Mouse (Mus musculus) layer of hippocampus, postnatal 36 days (tissue): ENCODE measurements around the gene Senp5. TPM values are rescaled to one million over a fixed set of nuclear protein-coding genes. Genes with fewer than 3 reads are reported as not detected.

Source experiments
- DNase-seq, 2 experiments: peaks; one replicate each; pipeline ENCODE4 v3.0.0; 2022
- microRNA-seq, 2 experiments: library from miRNA; unstranded; fragments of <30 nt; microRNA quantifications; one replicate each; pipeline ENCODE4 v1.2.0; 2021
- total RNA-seq, 2 experiments: library from RNA; stranded (reverse); gene quantifications; 2 replicates each; pipeline ENCODE4 v1.2.3; 2021

The Senp5 gene
- total RNA-seq, 2 experiments from 2014 or later, result 37.2 to 38.6 TPM

DNA sequence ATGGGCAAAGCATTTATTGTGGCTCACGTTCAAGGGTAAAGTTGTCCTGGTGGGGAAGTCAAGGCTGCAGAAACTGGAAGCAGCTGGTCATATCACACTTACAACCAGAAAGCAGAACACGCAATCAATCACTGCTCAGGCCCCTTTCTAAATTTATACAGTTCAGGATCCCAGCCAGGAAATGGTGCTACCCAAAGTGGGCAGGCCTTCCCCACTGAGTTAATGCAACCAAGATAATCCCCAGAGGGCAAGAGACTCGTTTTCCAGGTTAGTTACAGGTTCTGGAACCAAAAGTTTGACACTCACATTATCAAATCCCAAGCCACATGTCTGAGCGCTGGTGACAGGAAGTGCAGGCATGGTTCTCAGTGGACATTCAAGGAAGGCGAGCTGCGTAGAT lies 64.2 kb downstream of the Senp5 start:
- DNase-seq, result no peak

DNA sequence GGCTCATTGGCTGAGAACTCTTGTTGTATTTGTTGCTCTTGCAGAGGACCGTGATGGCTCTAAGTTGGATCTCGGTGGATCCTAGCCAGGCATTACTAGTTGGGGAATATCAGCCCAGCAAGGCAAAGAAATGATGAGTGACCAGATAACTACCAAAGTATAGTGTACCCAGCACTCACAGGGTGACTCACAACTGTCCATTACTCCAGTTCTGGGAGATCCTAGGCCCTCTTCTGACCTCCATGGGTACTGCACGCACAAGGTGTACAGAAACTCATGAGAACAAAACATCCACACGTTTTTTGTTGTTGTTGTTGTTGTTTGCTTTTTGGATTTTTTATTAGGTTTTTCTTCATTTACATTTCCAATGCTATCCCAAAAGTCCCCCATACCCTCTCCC lies 66.5 kb downstream of the Senp5 start:
- no peak for DNase-seq

DNA sequence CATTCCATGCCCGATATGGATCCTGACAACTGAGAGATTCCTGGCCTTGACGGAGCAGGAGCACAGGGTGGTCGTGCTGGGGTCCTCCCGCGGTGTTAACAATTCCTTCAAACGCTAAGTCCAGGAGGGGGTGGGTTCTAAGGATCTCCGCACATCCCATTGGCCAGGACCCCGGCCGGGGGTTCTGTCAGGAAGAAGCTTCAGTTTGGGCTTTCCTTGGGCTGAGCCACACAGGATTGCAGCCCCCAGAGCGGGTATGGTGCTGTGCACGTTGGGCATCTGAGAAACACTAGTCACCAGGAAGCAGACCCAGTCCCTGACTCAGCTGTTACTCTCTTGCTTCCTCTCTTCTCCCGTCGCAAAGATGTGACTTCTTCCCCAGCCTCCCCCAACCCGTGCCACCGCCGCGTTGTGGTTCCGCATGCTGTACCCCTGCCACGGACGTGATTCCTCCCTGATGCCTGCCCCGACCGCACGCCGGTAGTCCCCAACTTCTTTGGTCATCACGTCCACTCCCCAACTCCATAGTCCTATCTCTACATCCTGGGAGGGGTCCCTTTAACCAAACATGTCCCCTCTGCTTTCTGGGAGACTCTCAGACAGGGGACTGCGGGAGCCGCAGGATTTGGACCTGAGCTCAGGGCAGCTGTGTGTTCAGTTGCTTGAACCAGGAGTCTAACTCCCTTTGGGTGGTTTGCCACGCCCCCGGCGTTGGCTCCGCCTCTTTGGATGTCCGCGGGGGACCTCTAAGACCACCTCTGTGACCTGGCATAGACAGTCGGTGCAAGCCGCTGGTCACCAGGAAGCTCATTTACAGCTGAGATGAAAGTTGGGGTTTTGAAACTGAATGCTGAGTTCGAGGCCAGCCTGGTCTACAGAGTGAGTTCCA lies 67.8 kb downstream of the Senp5 start:
- DNase-seq, result peak in 1 of 2 experiments; percentile 40

DNA sequence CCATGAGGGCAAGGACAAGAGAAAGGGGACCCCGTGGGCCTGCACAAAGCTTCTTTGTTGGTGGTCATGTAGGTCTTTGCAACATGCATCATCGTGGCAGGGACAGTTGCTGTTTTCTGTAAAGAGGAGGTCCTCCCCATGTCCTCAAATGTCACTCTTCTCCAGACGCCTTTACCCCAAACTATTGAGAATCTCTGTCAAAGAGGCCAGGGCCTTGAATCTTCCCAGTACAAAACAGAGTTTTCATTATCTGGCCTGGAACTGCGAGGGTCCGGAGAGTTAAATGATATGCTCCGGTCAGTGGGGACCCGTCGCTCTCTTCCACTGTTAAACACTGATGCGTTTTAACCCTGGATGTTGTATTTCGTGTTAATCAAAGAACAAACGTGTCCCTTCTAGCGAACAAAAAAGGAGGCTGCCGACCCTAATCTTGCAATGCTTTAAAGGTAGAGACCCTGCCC lies 68.5 kb downstream of the Senp5 start:
- DNase-seq, result no peak

DNA sequence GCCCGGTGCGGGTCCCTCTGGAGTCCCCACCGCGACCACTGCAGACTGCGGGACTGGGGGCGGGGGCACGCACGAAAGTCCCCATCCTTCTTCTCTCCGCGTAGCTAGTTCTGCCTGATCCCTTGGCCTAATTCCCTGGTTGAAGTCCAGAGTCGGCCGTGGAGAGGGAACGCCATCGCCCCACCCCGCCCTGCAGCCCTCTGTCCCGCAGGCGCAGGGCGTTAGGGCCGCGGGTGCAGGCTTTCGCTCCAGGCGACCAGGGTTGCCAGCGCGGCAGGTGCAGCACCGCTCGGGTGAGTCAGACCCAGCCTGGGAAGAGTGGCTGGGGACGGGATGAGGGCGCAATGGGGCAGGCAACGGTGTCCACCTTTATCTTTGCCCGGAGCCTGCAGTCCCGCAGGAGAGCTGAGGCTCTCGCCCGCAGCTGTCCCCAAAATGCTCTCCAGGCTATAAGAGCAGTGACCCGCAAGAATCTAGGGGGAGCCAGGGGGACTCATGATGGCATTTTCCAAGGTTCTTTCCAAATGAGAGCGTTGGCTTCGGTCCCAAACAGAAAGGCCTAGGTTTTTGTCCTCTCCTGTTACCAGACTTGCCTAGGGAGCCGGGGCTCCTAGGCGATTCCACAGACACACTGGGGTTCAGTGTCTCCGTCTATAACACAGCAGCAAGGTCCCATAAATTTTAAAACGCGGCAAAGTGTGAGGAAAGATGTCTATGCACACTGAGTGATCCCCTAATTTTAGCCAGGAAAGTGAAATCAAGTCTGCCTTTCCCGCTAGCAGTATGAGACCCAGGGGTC lies 69.1 kb downstream of the Senp5 start, which contains the start of gene Pigz:
Gene Pigz, plus strand, starts transcription at position 101 of the 799 bp plus-strand sequence.
- DNase-seq, result peak in 1 of 2 experiments; percentile 52

DNA sequence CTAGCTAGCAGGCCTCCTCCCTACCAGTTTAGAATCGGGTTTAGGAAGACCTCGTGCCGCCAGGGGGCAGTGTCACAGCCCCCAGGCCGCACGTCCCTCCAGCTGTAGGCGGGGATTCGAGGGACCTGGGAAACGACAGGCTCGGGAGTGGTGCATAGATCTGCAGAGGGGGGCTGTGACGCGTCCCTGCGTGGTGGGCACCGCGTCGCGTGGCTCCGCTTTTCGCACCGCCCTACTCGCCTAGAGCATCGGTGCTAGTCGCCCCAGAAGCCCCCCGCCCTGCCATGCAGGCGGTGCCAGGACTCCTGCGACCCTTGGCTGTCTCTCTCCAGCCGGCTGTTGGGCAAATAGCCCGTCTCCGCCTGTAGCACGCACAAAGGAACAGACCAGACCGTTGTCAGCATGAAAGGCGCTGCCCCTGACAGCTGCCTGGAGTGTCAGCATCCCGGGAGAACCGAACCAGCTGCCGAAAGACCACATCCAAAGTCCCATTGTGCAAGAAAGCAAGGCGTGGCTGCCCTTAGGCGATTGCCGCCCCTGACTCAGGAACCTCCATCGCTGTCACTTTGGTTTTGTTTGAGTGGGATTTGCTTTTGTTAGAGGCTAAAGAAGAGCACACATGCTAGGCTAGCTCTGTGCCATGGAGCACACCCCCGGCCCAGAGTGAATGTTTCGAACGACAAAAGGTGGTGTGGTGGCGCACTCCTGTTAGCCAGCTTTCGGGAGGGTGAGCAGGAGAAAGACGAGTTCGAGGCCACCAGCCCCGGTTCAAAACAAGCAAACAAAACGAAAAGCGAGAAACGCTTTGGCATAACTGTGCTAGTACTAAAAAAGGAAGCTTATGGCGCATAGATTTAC lies 70.0 kb downstream of the Senp5 start:
- DNase-seq, result peak; percentile 88 to 92

DNA sequence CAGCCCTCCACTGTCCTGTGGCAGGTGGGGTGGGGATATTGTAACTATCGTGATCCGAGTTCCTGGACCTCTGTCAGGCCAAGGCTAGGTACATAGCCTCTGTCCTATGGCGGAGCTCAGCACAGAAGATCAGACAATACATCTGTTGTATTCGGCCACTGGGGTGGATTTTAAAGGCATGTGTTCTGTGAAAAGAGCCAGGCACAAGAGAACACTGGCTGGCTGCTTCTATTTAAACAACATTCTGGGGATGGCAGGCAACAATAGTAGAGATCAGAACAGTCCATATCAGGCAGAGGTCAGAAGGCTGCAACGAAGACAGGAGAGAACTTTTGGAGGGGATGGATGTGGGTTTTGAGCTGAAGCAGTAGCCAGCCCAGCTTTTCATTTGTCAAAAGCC lies 70.8 kb downstream of the Senp5 start:
- DNase-seq, result no peak

DNA sequence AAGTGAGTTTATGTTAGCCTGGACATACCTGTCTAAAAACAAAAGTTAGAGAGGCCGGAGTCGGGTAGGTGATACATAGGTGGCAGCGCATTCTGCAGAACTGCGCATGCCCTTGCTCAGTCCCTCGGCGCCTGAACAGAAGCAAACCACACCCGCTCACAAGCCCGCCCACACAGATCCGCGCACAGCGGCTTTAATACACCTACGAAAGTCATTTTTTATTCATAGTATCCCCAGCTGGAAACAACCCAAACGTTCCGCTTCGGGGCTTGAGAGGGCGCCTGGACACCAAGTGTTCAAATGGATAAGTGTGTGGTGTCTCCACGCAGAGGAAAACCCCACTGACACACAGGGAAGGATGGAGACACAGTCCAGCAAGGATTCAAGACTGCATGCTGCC lies 71.8 kb downstream of the Senp5 start:
- DNase-seq, result no peak

DNA sequence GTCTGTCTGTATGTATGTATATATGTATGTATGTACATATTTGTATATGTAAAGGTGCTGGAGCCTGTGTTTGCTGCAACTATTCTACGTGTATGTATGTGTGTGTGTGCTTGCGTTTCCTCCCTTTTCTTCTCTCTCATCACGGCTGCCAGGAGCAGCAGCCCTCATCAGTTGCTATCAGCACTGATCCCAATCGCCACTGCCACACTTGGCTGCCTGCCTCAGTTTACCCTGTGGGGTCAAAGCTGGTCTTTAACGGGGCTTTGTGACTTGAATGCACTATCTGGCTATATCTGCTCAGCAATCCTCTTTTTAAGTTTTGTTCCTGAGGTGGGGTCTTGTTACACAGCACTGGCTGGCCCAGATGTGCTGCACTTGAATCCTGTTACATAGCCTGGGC lies 75.7 kb downstream of the Senp5 start:
- no peak for DNase-seq

DNA sequence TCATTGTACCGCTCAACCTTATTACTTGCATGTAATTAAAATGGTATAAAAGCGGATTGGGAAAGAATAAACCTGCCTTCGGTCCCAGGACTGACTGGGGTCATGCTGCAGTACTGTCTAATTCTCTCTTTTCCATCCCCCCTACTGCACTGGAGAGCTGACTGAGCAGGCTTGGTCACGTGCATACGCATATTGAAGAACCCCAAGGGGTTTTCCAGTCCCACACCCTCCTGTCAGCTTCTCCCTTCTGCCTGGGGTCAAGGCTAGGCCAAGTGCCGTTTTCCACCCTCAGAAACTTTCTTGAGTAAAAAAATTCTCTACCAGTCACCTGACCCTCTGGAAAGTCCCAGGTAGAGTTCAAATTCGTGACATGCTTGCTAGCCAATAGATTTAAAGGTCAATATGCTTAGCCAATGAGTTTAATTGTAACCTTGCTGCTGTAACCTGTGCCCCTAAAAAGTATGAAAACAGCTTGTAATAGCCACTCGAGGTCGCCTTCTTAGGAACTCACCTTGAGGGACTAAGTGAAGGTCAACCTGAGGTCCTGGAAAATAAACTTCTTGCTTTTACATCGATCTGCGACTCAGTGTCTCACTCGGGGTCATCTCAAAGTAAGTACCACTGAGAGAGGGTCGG lies 76.4 kb downstream of the Senp5 start:
- DNase-seq, result no peak

DNA sequence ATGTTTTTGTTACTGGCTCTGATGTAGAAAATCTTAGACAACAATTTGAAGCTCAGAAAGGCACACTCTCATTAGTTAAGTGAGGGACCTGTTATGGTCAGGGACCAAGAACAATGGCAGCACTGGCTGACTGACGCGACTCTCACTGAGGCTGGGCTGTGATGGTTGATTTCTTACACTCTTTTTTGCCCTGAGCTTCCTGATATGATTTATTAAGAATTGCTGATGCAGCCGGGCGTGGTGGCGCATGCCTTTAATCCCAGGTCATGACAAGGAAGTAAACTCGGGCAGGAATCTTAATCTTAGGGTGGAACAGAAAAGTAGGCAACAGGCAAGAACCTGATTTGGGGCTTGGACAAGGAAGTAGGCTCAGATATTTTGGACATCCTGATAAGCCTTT lies 77.0 kb downstream of the Senp5 start:
- DNase-seq, result no peak

DNA sequence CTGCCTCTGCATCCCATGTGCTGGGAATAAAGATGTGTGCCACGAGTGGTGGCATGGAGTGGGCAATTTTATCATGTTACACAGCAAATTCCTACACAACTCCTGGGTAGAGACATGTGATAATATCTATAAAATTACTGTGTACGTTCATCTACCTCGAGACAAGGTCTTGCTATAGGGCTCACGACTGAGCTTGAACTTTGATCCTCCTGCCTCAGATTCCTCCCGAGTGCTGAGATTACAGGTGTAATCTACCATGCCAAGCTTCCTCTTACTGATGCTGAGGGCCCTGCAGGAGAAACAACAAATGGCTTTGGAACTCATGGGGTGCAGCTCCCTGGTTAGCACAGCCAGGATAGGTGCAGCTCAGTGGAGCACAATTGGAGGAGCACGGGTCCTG lies 78.7 kb downstream of the Senp5 start:
- no peak for DNase-seq

DNA sequence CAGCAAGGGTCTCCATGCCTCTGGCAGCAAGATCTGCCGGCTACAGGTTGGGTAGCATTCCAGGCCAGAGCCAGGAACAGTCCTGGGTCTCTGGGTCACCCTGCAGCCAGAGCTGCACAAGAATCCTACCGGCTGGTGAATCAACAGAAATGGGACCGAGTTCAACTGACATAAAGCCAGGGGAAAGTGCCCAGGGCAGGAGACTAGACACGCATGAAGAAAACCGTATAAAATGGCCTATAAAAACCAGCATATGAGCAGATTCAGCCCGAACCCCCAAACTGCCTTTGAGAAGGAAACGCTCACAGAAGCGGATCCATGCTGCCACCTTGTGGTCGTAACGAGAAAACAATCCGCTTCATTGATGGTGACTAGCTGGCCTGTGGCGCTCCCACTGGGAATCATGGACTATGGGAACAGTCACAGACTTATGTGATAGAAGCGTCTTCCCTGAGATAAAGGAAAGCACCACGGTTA lies 84.8 kb downstream of the Senp5 start:
- DNase-seq, result peak; percentile 81 to 82

DNA sequence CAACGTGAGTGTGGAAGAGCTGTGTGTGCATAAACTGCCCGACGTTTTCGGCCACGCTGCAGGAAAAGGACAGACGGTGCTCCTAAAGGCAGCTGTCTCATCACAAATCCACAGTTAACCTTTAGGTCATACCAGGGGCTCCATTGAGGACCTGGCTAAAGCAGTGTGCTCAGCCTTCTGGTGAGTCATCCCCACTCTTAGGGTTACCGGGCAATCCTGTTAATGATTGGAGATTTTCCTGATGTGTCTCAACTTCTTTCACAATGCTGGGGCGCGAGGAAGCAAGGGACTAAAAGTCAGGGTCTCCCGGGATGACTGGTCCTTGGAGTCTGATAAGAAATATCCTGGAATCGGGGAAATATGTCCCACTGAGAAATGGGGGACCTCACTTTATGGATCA lies 85.3 kb downstream of the Senp5 start:
- no peak for DNase-seq

DNA sequence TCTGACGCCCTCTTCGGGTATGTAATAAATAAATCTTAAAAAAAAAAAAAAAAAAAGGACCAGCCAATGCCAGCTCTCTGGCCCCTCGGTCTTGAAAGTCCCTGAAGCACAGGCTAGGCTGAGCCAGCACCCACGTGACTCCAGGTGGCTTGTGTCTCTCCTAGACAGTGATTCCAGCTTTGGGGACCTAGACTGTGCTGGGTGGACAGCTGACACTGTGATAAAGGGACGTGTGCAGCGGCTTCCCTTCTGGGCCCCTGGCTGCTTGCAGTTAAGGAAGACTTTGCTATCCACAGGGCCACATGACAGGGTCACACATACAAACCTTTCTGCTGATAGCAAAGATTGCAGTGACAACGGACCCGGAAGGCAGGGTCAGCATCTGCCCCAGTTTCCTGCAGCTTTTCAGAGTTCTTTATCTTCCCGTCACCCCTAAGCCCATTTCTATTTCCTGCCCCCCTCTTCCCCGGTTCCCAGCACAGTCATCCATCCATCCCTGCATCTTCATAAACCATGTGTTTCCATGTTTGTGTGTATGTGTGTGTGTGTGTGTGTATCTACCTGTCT lies 92.7 kb downstream of the Senp5 start:
- DNase-seq, result no peak

Small RNA genes within 50 kb of the gene (microRNA-seq; reads per million reads assigned to microRNA genes)
- 0 reads per million in 2 experiments for gene Gm26269

Other genes starting within 250 kb of the Senp5 start
- gene Meltf, start 124.5 kb downstream of the Senp5 start, total RNA-seq, result under 1 TPM; 0.12 to 0.15 TPM
- gene Pigz, start 69.4 kb downstream of the Senp5 start, total RNA-seq, result 10 to 100 TPM; 15.5 to 19.6 TPM
- 10 to 100 TPM; 42.3 to 46.3 TPM for gene 0610012G03Rik, start 54.8 kb downstream of the Senp5 start, total RNA-seq
- gene Ncbp2, start 54.8 kb downstream of the Senp5 start, total RNA-seq, result 10 to 100 TPM; 51.5 to 53.2 TPM
- gene Pak2, start 76.1 kb upstream of the Senp5 start, total RNA-seq, result 10 to 100 TPM; 29.1 to 30.8 TPM
- gene Pigx, start 96.5 kb upstream of the Senp5 start, total RNA-seq, result 10 to 100 TPM; 26.7 to 28.0 TPM
- 10 to 100 TPM; 63.0 to 63.9 TPM for gene Cep19, start 96.5 kb upstream of the Senp5 start, total RNA-seq
- gene Nrros, start 162.3 kb upstream of the Senp5 start, total RNA-seq, result 10 to 100 TPM in 1 of 2 experiments, 1 to 10 TPM in 1; 8.9 to 11.9 TPM
- gene Bex6, start 176.5 kb upstream of the Senp5 start, total RNA-seq, result not detected
- 10 to 100 TPM; 48.4 to 50.1 TPM for gene Fbxo45, start 243.9 kb upstream of the Senp5 start, total RNA-seq
- gene Wdr53, start 243.9 kb upstream of the Senp5 start, total RNA-seq, result 10 to 100 TPM; 13.0 to 13.1 TPM